Mouse (Mus musculus): ENCODE measurements at regions not wholly inside any gene's neighbourhood (a gene's known extent, or its start where the extent isn't known, plus 50 kb on each side); places are given as distances from the start of the nearest gene placed in this dataset.
"Not testable (repeated sequence)": the region's sequence is repeated elsewhere in the genome, so short reads cannot be mapped to it uniquely, and the experiment has no call there.

GRCm38 (mm10) chr14:71588006-71588405 is 903.6 kb downstream of the Gm9195 start:
- Histone ChIP-seq H3K36me3 (no peaks in the 10 kb centered on the region), H3K9me3 (no peaks in the 10 kb centered on the region), H3K9ac (no peak overlapping the region), H3K4me2 (no peak overlapping the region), H3K27me3 (no peaks in the 10 kb centered on the region), H3K4me1 (no peaks in the 10 kb centered on the region), H3K4me3 (no peak overlapping the region), H3K27ac (no peak overlapping the region)
- no peak for ATAC-seq (ENCODE audit: borderline replicate concordance, extremely low read depth, low FRiP score, low TSS enrichment)

DNA sequence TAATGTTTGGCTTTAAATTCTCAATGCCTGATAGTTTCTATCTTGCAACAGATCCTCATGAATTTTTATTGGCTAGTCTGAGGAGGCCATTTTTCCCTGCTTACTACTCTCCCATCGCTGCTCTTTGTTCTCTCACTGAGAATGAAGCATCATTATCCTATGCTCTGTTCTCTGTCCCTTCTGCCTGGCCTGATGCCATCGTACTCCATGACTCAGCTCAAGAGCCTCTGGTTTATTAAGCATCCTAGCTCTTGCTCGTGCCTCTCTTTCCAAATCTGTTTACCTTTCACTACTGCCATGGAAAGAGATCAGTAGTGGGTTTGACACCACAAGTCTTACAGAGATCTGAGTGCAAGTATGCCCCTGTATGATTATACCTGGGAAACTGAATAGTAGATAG is 926.8 kb downstream of the Gm9195 start:
- Histone ChIP-seq H3K4me3 (no peak overlapping the region), H3K36me3 (no peaks in the 10 kb centered on the region), H3K27ac (no peak overlapping the region), H3K9me3 (no peaks in the 10 kb centered on the region), H3K27me3 (no peaks in the 10 kb centered on the region), H3K4me1 (no peaks in the 10 kb centered on the region), H3K4me2 (no peak overlapping the region), H3K9ac (no peak overlapping the region)
- WGBS, result 66% methylated on average over 3 of the region's 3 CpGs
- no peak for ATAC-seq (ENCODE audit: borderline replicate concordance, extremely low read depth, low FRiP score, low TSS enrichment)

DNA sequence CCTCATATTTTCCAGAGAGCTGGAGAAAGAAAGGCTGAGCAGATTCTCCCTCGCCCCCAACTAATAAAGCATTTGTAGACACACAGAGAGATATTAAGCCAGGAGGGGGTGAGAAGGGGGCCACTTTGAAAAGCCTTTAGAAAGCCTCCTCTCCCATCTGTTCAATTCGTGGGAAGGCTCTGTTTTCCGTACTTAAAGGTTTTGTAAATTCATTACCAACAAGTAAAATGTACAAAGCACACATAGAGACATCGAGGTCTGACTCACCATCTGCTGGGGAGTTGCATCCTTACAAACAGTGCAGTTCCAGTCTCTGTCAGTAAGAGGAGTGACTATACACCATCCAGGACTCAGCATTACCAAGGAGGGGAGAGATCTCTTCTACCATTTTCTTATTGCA is 929.7 kb downstream of the Gm9195 start:
- Histone ChIP-seq H3K4me1 (no peaks in the 10 kb centered on the region), H3K27me3 (no peaks in the 10 kb centered on the region), H3K36me3 (no peaks in the 10 kb centered on the region), H3K9ac (no peak overlapping the region), H3K9me3 (no peaks in the 10 kb centered on the region), H3K27ac (no peak overlapping the region), H3K4me3 (no peak overlapping the region), H3K4me2 (no peak overlapping the region)
- 75% methylated on average over 4 of the region's 4 CpGs for WGBS
- no peak for ATAC-seq (ENCODE audit: borderline replicate concordance, extremely low read depth, low FRiP score, low TSS enrichment)

GRCm38 (mm10) chr14:71554324-71554723 is 937.3 kb downstream of the Gm9195 start:
- H3K27me3 ChIP-seq; H3K9ac ChIP-seq; H3K27ac ChIP-seq; ATAC-seq (ENCODE audit: borderline replicate concordance, extremely low read depth, low FRiP score, low TSS enrichment); H3K4me3 ChIP-seq; H3K9me3 ChIP-seq; H3K36me3 ChIP-seq; H3K4me2 ChIP-seq; H3K4me1 ChIP-seq: not testable (repeated sequence)
- 80% methylated on average over 2 of the region's 3 CpGs for WGBS

DNA sequence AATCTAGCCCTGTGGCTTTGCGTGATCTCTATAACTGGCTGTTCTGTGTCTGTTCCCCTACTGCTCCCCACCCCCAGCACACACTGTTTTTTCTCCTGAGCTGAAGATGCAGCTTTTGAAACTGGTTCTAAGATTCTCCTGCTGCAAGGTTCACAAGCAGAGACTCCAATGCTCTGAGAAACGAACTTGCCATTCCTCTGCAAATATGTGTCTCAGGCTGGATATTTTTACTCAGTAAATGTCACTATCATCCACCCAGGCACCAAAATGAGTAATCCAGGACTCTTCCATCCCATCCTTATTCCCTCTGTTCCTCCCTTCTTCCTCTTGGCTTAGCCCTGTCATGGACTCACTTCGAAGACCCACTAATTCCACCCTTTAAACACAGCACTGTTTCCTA is 943.9 kb upstream of the Fam160b2 start:
- no peak overlapping the region for H3K27ac ChIP-seq
- WGBS, result 76% methylated on average over 3 of the region's 3 CpGs
- no peak overlapping the region for H3K4me3 ChIP-seq
- H3K9ac ChIP-seq, result no peak overlapping the region
- no peaks in the 10 kb centered on the region for H3K27me3 ChIP-seq
- H3K9me3 ChIP-seq, result no peaks in the 10 kb centered on the region
- no peak overlapping the region for H3K4me2 ChIP-seq
- no peaks in the 10 kb centered on the region for H3K36me3 ChIP-seq
- H3K4me1 ChIP-seq, result no peaks in the 10 kb centered on the region
- no peak for ATAC-seq (ENCODE audit: borderline replicate concordance, extremely low read depth, low FRiP score, low TSS enrichment)

DNA sequence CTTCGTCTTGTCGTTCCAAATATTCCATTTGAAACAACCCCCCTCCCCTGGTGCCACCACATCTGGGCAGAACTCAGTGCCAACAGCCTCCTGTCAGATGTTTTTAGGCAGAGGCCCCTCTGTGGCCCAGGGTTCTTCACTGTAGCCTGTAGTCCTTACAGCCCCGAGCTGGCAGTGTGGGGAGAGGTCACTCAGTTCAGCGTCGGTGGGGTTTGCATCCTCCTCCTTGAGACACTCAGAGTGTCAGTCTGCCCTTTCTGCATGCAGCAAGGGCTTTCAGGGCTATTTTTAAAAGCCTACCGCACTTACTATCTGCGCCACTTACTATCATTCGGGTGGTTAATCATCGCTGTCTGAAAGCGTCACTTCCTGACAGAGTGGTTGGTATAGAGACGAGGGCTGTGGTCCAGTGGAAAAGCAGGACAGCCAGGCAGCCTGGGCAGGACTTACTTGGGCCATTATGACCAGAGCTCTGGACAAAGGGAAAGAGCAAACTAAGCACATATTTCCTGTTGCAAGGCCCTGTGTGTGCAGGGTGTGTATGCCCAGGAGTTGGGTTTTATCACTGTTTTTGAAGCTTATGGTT is 932.5 kb upstream of the Fam160b2 start:
- 17% methylated on average over 11 of the region's 11 CpGs for WGBS
- no peak overlapping the region for H3K4me2 ChIP-seq
- no peaks in the 10 kb centered on the region for H3K36me3 ChIP-seq
- H3K27ac ChIP-seq, result no peak overlapping the region
- H3K4me1 ChIP-seq, result no peaks in the 10 kb centered on the region
- no peaks in the 10 kb centered on the region for H3K27me3 ChIP-seq
- ATAC-seq (ENCODE audit: borderline replicate concordance, extremely low read depth, low FRiP score, low TSS enrichment), result no peak
- no peak overlapping the region for H3K4me3 ChIP-seq
- no peak overlapping the region for H3K9ac ChIP-seq
- no peaks in the 10 kb centered on the region for H3K9me3 ChIP-seq

- H3K4me3 ChIP-seq, result no peak overlapping the region
- ATAC-seq (ENCODE audit: borderline replicate concordance, extremely low read depth, low FRiP score, low TSS enrichment), result no peak
These were observed 931.7 kb upstream of the Fam160b2 start for GRCm38 (mm10) chr14:71531298-71531697.

GRCm38 (mm10) chr14:71530421-71530820 is 930.8 kb upstream of the Fam160b2 start:
- no peak overlapping the region for H3K4me2 ChIP-seq
- no peak overlapping the region for H3K27ac ChIP-seq
- 54% methylated on average over 6 of the region's 6 CpGs for WGBS
- H3K4me3 ChIP-seq, result no peak overlapping the region
- H3K9ac ChIP-seq, result no peak overlapping the region
- ATAC-seq (ENCODE audit: borderline replicate concordance, extremely low read depth, low FRiP score, low TSS enrichment), result no peak
- H3K27me3 ChIP-seq, result no peaks in the 10 kb centered on the region
- H3K36me3 ChIP-seq, result no peaks in the 10 kb centered on the region
- H3K4me1 ChIP-seq, result no peaks in the 10 kb centered on the region
- no peaks in the 10 kb centered on the region for H3K9me3 ChIP-seq

More at GRCm38 (mm10) chr14:71531298-71531697, 931.7 kb upstream of the Fam160b2 start:
- H3K27ac ChIP-seq, result no peak overlapping the region
- no peaks in the 10 kb centered on the region for H3K36me3 ChIP-seq
- H3K4me2 ChIP-seq, result no peak overlapping the region
- no peaks in the 10 kb centered on the region for H3K9me3 ChIP-seq
- whole genome bisulfite sequencing, result 48% methylated on average over 2 of the region's 2 CpGs
- H3K9ac ChIP-seq, result no peak overlapping the region
- H3K4me1 ChIP-seq, result no peaks in the 10 kb centered on the region
- no peaks in the 10 kb centered on the region for H3K27me3 ChIP-seq

DNA sequence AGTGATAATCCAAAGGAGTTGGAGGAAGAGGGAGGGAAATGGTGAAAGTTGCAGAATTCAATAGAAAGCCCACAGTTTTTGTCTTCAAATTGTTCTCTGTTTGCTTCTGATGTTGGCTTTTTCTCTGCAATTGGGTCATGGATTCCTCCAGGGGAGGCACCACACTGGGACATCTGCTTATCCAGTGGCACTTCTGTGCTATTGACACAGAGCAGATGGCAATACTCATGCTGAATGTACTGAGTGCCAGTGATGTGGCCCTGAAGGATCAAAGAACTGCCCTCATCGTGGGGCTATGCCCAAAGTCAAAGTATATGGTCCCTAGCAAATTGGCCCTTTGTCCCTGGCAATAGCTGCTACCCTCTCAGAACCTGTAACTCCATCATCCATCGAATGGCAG is 918.9 kb upstream of the Fam160b2 start:
- H3K4me3 ChIP-seq, result no peak overlapping the region
- no peaks in the 10 kb centered on the region for H3K9me3 ChIP-seq
- no peak overlapping the region for H3K9ac ChIP-seq
- no peak for ATAC-seq (ENCODE audit: borderline replicate concordance, extremely low read depth, low FRiP score, low TSS enrichment)
- H3K27ac ChIP-seq, result no peak overlapping the region
- 48% methylated on average over 2 of the region's 2 CpGs for WGBS
- H3K27me3 ChIP-seq, result no peaks in the 10 kb centered on the region
- no peaks in the 10 kb centered on the region for H3K36me3 ChIP-seq
- H3K4me1 ChIP-seq, result no peaks in the 10 kb centered on the region
- no peak overlapping the region for H3K4me2 ChIP-seq

DNA sequence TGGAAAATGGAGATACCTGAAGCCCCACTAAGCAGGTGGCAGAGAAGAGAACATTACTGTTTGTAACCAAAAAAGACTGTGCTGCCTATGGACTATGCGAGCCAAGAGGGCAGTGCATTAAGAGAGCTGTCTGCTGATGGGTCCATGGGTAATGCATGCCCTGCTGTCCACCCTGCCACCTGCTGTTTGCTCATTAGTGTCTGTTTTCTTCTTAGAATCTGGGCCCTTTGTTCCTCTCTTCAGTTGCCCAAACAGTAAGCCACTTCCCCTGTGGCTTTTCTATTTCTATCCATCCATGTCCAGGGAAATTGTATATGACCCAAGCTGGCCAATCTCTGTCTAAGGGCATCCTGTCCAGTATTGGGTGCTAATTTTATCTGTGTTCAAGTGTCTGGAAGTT is 901.2 kb upstream of the Fam160b2 start:
- H3K4me1 ChIP-seq, result no peaks in the 10 kb centered on the region
- no peak overlapping the region for H3K4me2 ChIP-seq
- H3K4me3 ChIP-seq, result no peak overlapping the region
- no peaks in the 10 kb centered on the region for H3K36me3 ChIP-seq
- 79% methylated on average over 1 of the region's 1 CpGs for WGBS
- no peaks in the 10 kb centered on the region for H3K27me3 ChIP-seq
- H3K9ac ChIP-seq, result no peak overlapping the region
- no peaks in the 10 kb centered on the region for H3K9me3 ChIP-seq
- no peak overlapping the region for H3K27ac ChIP-seq
- no peak for ATAC-seq (ENCODE audit: borderline replicate concordance, extremely low read depth, low FRiP score, low TSS enrichment)

DNA sequence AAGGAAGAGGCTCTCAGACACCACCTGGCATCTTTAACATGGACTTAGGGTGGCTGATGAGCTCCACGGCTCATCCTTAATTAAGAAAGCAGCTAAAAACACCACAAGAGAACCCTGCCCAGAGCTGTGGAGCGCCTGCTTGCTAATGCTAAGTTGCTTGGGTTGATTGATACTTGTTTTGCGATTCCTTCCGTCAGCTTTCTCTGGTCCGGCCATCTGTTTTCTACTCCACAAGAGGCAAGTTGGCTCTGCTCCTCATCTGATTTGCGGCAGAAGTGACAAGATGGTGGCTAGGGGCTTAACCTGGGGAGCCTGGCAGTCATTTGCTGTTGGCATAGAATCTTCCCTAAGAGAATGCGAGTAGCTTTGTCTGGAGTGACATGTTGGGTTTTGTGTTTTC is 891.6 kb upstream of the Fam160b2 start:
- no peak overlapping the region for H3K4me3 ChIP-seq
- H3K4me2 ChIP-seq, result no peak overlapping the region
- no peak for ATAC-seq (ENCODE audit: borderline replicate concordance, extremely low read depth, low FRiP score, low TSS enrichment)
- no peaks in the 10 kb centered on the region for H3K4me1 ChIP-seq
- no peak overlapping the region for H3K9ac ChIP-seq
- H3K27ac ChIP-seq, result no peak overlapping the region
- H3K9me3 ChIP-seq, result no peaks in the 10 kb centered on the region
- 61% methylated on average over 7 of the region's 7 CpGs for WGBS
- no peaks in the 10 kb centered on the region for H3K27me3 ChIP-seq
- H3K36me3 ChIP-seq, result no peaks in the 10 kb centered on the region

- Histone ChIP-seq H3K27me3 (no peaks in the 10 kb centered on the region), H3K36me3 (no peaks in the 10 kb centered on the region), H3K4me1 (no peaks in the 10 kb centered on the region), H3K4me3 (no peak overlapping the region), H3K4me2 (no peak overlapping the region), H3K27ac (no peak overlapping the region), H3K9ac (no peak overlapping the region), H3K9me3 (no peaks in the 10 kb centered on the region)
- no peak for ATAC-seq (ENCODE audit: borderline replicate concordance, extremely low read depth, low FRiP score, low TSS enrichment)
- WGBS, result 71% methylated on average over 12 of the region's 12 CpGs
These were observed 886.7 kb upstream of the Fam160b2 start for GRCm38 (mm10) chr14:71486176-71486970.
